Mouse (Mus musculus) layer of hippocampus, postnatal 36 days (tissue): ENCODE measurements around the gene Dnajb8. TPM values are rescaled to one million over a fixed set of nuclear protein-coding genes. Genes with fewer than 3 reads are reported as not detected.

Experiments
- DNase-seq, 2 experiments: peaks; one replicate each; pipeline ENCODE4 v3.0.0; 2022
- total RNA-seq, 2 experiments: library from RNA; stranded (reverse); gene quantifications; 2 replicates each; pipeline ENCODE4 v1.2.3; 2021

Dnajb8 gene
- not detected for total RNA-seq

DNA sequence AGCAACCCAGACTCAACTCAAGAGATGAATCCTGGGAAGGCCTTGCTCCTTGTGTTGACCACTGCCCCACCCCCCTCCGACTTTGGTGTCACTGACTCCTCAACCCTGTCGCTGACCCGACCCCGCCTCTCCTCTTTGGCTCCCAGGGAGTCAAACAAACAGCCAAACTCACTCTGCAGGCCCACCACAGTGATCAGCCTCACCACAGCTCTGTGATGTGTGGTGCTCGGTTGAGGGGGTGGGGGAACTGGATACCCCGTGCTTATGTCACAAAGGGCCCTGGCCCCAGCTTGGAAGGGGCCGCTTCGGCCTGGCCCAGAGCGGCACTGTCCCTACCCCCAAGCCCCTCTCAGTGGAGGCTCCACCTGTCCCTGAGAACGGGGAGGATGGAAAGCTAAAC is at the start of gene Dnajb8:
Dnajb8 (plus strand) TSS at position 301 of the 400 bp plus-strand sequence.
- DNase-seq, result no peak

DNA sequence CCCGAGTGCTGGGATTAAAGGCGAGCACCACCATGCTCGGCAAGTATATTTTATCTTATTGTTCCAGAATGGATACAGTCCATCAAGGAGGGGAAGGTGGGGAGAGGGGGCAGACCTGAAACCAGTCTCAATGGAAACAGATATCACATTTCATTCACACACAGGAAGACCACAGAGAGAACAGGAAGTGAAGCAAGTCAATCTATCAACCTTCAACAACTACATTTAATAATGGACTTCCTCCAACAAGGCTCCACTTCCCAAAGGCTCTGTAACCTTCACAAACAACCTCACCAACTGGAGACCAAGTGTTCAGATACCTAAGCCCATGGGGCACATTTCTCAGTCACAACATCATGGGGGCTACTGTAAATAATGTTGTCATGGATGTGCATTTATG is 47.9 kb upstream of the Dnajb8 start:
- no peak for DNase-seq

GRCm38 (mm10) chr6:88174676-88175075 is 47.4 kb upstream of the Dnajb8 start:
- no peak for DNase-seq

DNA sequence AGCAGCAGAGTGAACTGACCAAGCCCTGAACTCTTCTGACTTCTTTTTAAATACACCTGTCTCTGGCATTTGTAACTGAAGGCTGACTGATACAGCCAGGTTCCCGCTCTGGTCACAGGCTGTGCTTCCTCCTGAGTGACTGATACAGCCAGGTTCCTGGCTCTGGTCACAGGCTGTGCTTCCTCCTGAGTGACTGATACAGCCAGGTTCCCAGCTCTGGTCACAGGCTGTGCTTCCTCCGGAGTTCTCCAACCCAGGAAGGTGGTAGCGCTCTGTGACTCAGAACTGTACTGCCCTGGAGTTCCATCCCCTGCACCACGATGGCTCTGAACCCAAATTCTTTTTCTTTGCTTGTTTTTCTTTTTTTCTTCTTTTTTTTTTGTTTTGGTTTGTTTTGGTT is 37.4 kb upstream of the Dnajb8 start:
- DNase-seq, result no peak

- DNase-seq, result no peak
These were observed 33.9 kb upstream of the Dnajb8 start for GRCm38 (mm10) chr6:88188148-88188547.

GRCm38 (mm10) chr6:88189312-88190042 is 32.6 kb upstream of the Dnajb8 start:
- peak; percentile 78 to 79 for DNase-seq

DNA sequence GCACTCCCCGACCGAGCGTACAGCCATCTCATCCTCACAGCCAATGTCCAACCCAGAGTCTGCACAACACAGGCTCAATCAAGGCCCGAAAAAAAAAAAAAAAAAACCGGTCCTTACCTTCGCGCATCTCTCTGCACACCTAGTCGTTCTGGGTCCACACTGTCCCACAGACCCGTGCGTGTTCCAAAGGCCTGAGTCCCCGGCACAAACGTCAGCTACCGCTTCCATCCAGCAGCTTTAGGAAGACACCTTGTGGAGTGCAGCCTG is 32.1 kb upstream of the Dnajb8 start:
- no peak for DNase-seq

DNA sequence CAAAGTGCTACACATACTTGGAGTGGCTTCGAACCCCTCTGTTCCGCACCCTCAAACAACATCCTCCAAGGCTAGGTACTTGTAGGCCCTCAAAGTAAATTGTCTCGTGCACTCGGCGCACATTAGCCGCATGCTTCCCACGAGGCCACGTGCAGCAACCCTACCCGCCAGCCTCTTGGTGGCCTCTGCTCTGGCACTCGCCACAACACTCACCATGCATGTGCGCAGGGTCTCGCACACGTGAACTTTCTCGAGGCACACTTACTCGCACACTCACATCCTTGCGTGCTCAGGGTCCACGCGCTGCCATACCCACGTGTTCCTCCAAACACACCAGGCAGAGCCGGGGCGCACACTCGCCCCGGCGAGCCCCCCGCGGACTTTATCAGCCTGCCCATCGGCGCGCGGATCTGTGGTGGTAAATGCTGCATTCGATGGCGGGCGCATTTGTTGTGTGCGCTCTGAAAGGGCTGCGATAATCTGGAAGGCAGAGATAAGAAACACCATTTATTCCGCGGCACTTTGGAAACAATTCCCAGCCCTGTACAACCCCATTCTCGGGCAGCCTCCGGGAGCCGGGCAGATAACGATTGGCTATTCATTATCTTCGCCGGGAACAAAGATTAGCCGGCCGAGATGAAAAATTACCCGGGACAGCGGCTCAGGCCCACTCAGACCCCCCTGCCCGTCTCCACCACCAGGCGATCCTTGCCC is 31.6 kb upstream of the Dnajb8 start:
- no peak for DNase-seq

DNA sequence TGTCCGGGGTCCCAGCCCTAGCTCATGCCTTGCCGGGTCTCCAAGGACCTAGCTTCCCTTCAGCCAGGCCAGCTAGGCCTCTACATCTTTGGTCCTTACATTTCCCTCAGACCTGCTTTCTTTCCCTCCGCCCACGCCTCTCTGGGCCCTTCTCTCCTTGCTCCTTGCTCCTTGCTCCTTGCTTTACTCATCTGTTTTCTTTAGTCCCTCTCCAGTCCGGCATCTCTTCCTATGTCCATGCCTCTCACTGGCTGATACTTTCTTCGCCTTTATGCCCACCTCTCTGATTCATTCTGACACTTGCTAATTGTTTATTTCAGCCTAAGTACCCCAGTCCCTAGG is 31.1 kb upstream of the Dnajb8 start:
- no peak for DNase-seq

GRCm38 (mm10) chr6:88191411-88192070 is 30.5 kb upstream of the Dnajb8 start:
- DNase-seq, result no peak

- DNase-seq, result no peak
These were observed 29.3 kb upstream of the Dnajb8 start for GRCm38 (mm10) chr6:88192756-88193155.

GRCm38 (mm10) chr6:88193433-88194052 is 28.5 kb upstream of the Dnajb8 start, which contains the start of gene Gata2:
Gata2 (plus strand) TSS chr6:88193891.
- no peak for DNase-seq

DNA sequence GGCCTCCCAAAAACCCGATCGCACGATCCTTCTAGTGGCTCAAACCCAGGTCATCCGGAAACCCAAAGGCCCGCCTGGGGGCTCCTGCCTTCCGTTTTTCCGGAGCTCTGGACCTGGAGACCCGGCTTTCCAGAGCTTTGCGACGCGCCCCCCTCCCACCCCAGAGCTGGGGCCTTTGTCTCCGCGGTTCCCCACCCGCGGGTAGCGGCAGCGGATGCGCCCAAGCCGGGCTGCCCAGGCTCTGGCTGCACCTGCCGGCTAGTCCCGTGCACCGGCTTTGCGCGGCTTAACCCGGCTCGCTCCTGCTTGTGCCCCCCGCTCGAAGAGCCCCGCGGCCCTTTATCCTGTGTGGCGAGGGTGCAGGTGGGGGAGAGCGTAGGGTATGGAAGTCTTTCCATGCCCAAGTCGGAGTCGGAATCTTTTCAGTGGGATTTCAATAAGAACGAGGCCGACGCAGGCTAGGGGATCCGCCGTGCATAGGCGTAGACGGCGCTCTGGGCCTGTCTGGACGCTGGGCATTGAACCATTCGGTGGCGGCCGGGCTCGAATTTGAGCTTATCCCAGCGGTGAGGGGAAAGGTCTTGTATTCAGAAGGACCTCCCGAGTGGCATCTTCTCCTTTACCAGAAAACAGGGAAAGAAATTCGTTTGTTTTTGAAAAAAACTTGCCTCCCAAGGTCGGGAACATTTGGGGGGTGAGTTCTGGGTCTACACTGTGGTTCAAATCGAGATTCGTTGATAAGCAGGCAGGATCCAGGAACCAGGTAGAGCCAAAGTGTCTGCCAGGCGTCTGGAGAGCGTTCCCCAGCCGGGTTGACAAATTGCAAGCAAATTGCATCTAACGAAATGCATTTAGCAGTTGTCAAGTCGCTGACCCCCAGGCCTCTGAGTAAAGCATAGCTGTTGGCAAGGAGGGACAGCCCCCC is 27.8 kb upstream of the Dnajb8 start:
- DNase-seq, result no peak

DNA sequence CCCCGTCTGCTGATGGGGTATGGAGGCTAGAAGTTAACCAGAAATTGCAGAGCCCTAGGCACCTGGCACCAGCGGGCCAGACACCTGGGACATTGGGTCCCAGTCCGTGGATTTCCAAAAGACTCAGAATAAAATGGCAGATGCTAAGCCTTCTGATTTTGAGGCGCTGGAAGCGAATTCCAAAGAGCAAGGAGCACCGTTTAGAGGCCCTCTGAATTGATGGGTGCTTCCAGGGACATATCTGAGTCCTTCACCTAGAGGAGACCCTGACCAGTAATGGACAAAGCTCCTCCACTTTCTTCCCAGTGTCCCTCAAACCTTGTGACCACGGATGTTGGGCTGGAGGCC is 27.1 kb upstream of the Dnajb8 start:
- no peak for DNase-seq

- no peak for DNase-seq
These were observed 25.9 kb upstream of the Dnajb8 start for GRCm38 (mm10) chr6:88196054-88196732.

GRCm38 (mm10) chr6:88196733-88197312 is 25.2 kb upstream of the Dnajb8 start:
- DNase-seq, result no peak

- no peak for DNase-seq
These were observed 24.6 kb upstream of the Dnajb8 start for GRCm38 (mm10) chr6:88197313-88198069.

DNA sequence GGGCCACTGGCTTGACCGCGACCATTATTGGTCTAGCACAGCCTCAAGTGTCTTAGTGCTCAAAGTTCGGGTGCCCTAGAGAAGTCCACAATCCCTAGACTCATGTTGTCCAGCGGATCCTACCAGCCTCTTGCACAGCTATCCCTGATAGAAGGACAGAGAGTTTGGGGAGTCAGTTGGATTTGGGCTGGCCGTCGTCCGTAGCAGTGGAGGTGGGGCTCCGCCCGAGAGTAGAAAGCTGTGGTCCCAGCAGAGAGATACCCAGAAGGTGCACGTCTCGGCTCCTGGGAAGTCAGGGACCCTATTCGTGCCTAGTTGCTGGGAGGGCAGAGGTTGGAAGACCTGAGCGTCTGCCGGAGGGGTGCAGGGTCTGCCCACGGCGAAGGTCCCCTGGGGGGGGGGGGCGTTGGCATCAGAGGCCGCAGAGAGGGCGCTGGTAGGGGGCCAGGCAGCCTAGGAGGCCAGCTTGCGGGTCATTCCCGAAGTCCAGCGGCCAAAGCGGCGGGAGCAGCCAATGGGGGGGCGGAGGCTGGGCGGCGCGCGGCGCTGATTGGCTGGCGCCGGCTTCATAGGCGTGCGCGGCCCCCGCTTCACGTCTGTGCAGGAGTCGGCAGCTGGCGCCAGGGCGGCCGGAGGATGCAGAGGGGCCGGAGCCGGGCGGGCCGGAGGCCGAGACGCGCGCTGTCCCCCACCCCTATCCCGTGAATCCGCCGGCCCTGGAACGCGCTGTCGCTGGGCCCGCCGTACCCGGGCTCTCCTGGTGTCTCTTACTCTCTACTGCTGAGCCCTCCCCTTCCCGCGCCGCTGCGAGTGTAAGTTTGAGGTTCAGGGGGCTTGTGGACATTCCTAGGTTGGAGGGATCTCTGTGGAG is 23.8 kb upstream of the Dnajb8 start:
- DNase-seq, result no peak

DNA sequence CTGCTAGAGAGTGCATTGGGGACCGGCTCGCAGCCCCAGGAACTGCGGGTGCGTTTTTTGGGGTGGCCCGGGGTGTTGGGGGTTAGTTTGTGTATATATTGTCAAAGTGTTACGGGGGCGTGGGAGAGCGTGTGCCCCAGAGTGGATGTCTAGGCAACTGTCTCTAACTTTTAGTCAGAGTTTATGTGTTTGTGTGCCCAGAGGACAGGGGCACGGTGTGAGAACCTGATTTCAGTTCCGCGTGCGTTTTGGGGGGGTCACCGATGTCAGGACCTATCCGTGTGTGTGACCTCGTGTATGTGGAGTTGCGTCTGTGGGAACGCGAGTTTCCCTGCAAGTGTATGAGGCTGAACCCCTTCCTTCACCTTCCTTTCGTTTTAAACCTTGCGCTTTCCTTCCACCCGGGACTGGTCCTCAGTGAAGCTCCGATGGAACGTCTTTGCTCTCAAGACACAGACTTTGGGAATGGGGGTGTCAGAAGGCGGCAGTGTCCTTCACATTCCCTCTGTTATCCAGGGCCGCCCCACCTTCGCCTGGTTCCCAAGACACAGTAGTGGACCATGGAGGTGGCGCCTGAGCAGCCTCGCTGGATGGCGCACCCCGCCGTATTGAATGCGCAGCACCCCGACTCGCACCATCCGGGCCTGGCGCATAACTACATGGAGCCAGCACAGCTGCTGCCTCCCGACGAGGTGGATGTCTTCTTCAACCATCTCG is 22.9 kb upstream of the Dnajb8 start:
- DNase-seq, result no peak
